Mouse (Mus musculus) forebrain, embryonic 16.5 days (tissue): ENCODE measurements at regions not wholly inside any gene's neighbourhood (a gene's known extent, or its start where the extent isn't known, plus 50 kb on each side); places are given as distances from the start of the nearest gene placed in this dataset.

ENCODE experiments used
- ATAC-seq: fragments of 200-750 bp; cut with Nextera tagmentation; 2 replicates; pipeline ENCODE4 v1.8.0; 2017; ENCODE audit warnings: mild to moderate bottlenecking, moderate library complexity
- H3K27ac ChIP-seq: fragments of 300-500 bp; sonication (generic); 2 replicates; pipeline ENCODE4 v1.5.1; 2014; ENCODE audit warnings: low read length, control low read depth
- H3K27me3 ChIP-seq: fragments of 300-500 bp; sonication (generic); replicated peaks from 2 replicates; pipeline ENCODE4 v1.6.1; 2014; ENCODE audit warnings: low read length; ENCODE audit not compliant: control insufficient read depth, insufficient read depth
- H3K36me3 ChIP-seq: fragments of 300-500 bp; sonication (generic); 2 replicates; pipeline ENCODE4 v1.6.1; 2014; ENCODE audit not compliant: control insufficient read depth, insufficient read depth
- H3K4me1 ChIP-seq: fragments of 300-500 bp; sonication (generic); replicated peaks from 2 replicates; pipeline ENCODE4 v1.6.1; 2014; ENCODE audit warnings: low read length; ENCODE audit not compliant: control insufficient read depth, insufficient read depth
- H3K4me2 ChIP-seq: fragments of 300-500 bp; sonication (generic); 2 replicates; pipeline ENCODE4 v1.6.1; 2014; ENCODE audit warnings: mild to moderate bottlenecking, low read length, control low read depth
- H3K4me3 ChIP-seq: fragments of 300-500 bp; sonication (generic); replicated peaks from 2 replicates; pipeline ENCODE4 v1.5.1; 2014; ENCODE audit warnings: mild to moderate bottlenecking, low read length, control low read depth
- H3K9ac ChIP-seq: fragments of 300-500 bp; sonication (generic); replicated peaks from 2 replicates; pipeline ENCODE4 v1.6.1; 2014; ENCODE audit warnings: low read depth, low read length, control low read depth
- H3K9me3 ChIP-seq: fragments of 300-500 bp; sonication (generic); 2 replicates; pipeline ENCODE4 v1.6.1; 2016; ENCODE audit warnings: low read length; ENCODE audit not compliant: control insufficient read depth
- WGBS: fragments of 180-500 bp; shearing (Covaris S2); extraction: QIAGEN DNeasy Blood & Tissue Kit; methylation state at CpG from one replicate; pipeline ENCODE4 v1.1.7; 2014; 5-methylcytosine and 5-hydroxymethylcytosine counted together

GRCm38 (mm10) chr4:95158632-95159424 lies 106.8 kb upstream of the Jun start:
- no peak for ATAC-seq
- Histone ChIP-seq H3K4me1 (peaks cover 12% of the 10 kb centered on the region), H3K4me3 (no peak overlapping the region), H3K4me2 (no peak overlapping the region), H3K9me3 (no peaks in the 10 kb centered on the region), H3K36me3 (no peaks in the 10 kb centered on the region), H3K27ac (no peak overlapping the region), H3K9ac (no peak overlapping the region), H3K27me3 (no peaks in the 10 kb centered on the region)
- WGBS, result 75% methylated on average over 6 of the region's 6 CpGs

GRCm38 (mm10) chr4:95159821-95160220 lies 107.8 kb upstream of the Jun start:
- no peak overlapping the region for H3K4me3 ChIP-seq
- no peak for ATAC-seq
- H3K9me3 ChIP-seq, result no peaks in the 10 kb centered on the region
- 0 out of 2 replicates have a peak, but pooled peaks cover 4% of the 10 kb centered on the region for H3K4me1 ChIP-seq
- H3K27me3 ChIP-seq, result no peaks in the 10 kb centered on the region
- WGBS, result 87% methylated on average over 4 of the region's 4 CpGs
- H3K36me3 ChIP-seq, result no peaks in the 10 kb centered on the region
- H3K4me2 ChIP-seq, result no peak overlapping the region
- no peak overlapping the region for H3K27ac ChIP-seq
- no peak overlapping the region for H3K9ac ChIP-seq

GRCm38 (mm10) chr4:95160465-95160864 lies 108.4 kb upstream of the Jun start:
- 83% methylated on average over 3 of the region's 3 CpGs for WGBS
- no peaks in the 10 kb centered on the region for H3K27me3 ChIP-seq
- ATAC-seq, result no peak
- no peak overlapping the region for H3K9ac ChIP-seq
- no peaks in the 10 kb centered on the region for H3K36me3 ChIP-seq
- no peaks in the 10 kb centered on the region for H3K9me3 ChIP-seq
- 0 out of 2 replicates have a peak, but pooled peaks cover 4% of the 10 kb centered on the region for H3K4me1 ChIP-seq
- peak overlapping the region; percentile 77 for H3K4me2 ChIP-seq
- H3K4me3 ChIP-seq, result no peak overlapping the region
- H3K27ac ChIP-seq, result no peak overlapping the region

GRCm38 (mm10) chr4:95160912-95161669 lies 109.1 kb upstream of the Jun start:
- Histone ChIP-seq H3K36me3 (no peaks in the 10 kb centered on the region), H3K4me3 (peak overlapping the region; percentile 58)

GRCm38 (mm10) chr4:95161670-95162020 lies 109.6 kb upstream of the Jun start:
- H3K4me2 ChIP-seq, result peak overlapping the region; percentile 77
- H3K36me3 ChIP-seq, result no peaks in the 10 kb centered on the region
- peak overlapping the region; percentile 63 for H3K27ac ChIP-seq
- 0 out of 2 replicates have a peak, but pooled peaks cover 4% of the 10 kb centered on the region for H3K4me1 ChIP-seq
- no peak for ATAC-seq
- H3K27me3 ChIP-seq, result no peaks in the 10 kb centered on the region
- H3K9ac ChIP-seq, result peak overlapping the region; percentile 75
- H3K4me3 ChIP-seq, result peak overlapping the region; percentile 58
- 22% methylated on average over 7 of the region's 7 CpGs for WGBS
- no peaks in the 10 kb centered on the region for H3K9me3 ChIP-seq

More at GRCm38 (mm10) chr4:95160912-95161669, 109.1 kb upstream of the Jun start:
- H3K4me2 ChIP-seq, result peak overlapping the region; percentile 77
- 2% methylated on average over 53 of the region's 53 CpGs for WGBS
- H3K9ac ChIP-seq, result peak overlapping the region; percentile 75
- ATAC-seq, result peak; percentile 96
- H3K9me3 ChIP-seq, result no peaks in the 10 kb centered on the region
- no peaks in the 10 kb centered on the region for H3K27me3 ChIP-seq
- peak overlapping the region; percentile 63 for H3K27ac ChIP-seq
- H3K4me1 ChIP-seq, result 0 out of 2 replicates have a peak, but pooled peaks cover 4% of the 10 kb centered on the region

- Histone ChIP-seq H3K9me3 (no peaks in the 10 kb centered on the region), H3K4me1 (0 out of 2 replicates have a peak, but pooled peaks cover 4% of the 10 kb centered on the region), H3K9ac (no peak overlapping the region), H3K27ac (no peak overlapping the region), H3K4me3 (no peak overlapping the region), H3K27me3 (no peaks in the 10 kb centered on the region), H3K4me2 (no peak overlapping the region), H3K36me3 (no peaks in the 10 kb centered on the region)
- ATAC-seq, result no peak
- WGBS, result 79% methylated on average over 9 of the region's 9 CpGs
Measured at GRCm38 (mm10) chr4:95162386-95163090, 110.5 kb upstream of the Jun start.

GRCm38 (mm10) chr4:95163403-95163802 lies 111.4 kb upstream of the Jun start:
- H3K36me3 ChIP-seq, result no peaks in the 10 kb centered on the region
- no peak overlapping the region for H3K9ac ChIP-seq
- no peaks in the 10 kb centered on the region for H3K9me3 ChIP-seq
- no peak for ATAC-seq
- 0 out of 2 replicates have a peak, but pooled peaks cover 4% of the 10 kb centered on the region for H3K4me1 ChIP-seq
- no peak overlapping the region for H3K27ac ChIP-seq
- WGBS, result 79% methylated on average over 4 of the region's 4 CpGs
- no peak overlapping the region for H3K4me3 ChIP-seq
- no peaks in the 10 kb centered on the region for H3K27me3 ChIP-seq
- H3K4me2 ChIP-seq, result no peak overlapping the region

- no peak for ATAC-seq
- no peak overlapping the region for H3K27ac ChIP-seq
- no peaks in the 10 kb centered on the region for H3K9me3 ChIP-seq
- no peak overlapping the region for H3K4me2 ChIP-seq
- H3K27me3 ChIP-seq, result no peaks in the 10 kb centered on the region
- H3K9ac ChIP-seq, result no peak overlapping the region
- no peaks in the 10 kb centered on the region for H3K4me1 ChIP-seq
- WGBS, result 88% methylated on average over 5 of the region's 5 CpGs
- H3K36me3 ChIP-seq, result no peaks in the 10 kb centered on the region
- no peak overlapping the region for H3K4me3 ChIP-seq
Measured at GRCm38 (mm10) chr4:95166503-95166902, 114.5 kb upstream of the Jun start.

- Histone ChIP-seq H3K4me3 (no peak overlapping the region), H3K4me1 (no peaks in the 10 kb centered on the region), H3K36me3 (no peaks in the 10 kb centered on the region), H3K9ac (no peak overlapping the region), H3K27me3 (no peaks in the 10 kb centered on the region), H3K27ac (no peak overlapping the region), H3K9me3 (no peaks in the 10 kb centered on the region), H3K4me2 (no peak overlapping the region)
- ATAC-seq, result no peak
- WGBS, result 89% methylated on average over 1 of the region's 1 CpGs
Measured at GRCm38 (mm10) chr4:95167216-95167615, 115.2 kb upstream of the Jun start.
